Mouse (Mus musculus): Measurements from ENCODE around the gene Rasl2-9. TPM values are rescaled to one million over a fixed set of nuclear protein-coding genes. Genes with fewer than 3 reads are reported as not detected.

Gene Rasl2-9
- polyA plus RNA-seq, 1 experiment from 2014 or later, result not detected

DNA sequence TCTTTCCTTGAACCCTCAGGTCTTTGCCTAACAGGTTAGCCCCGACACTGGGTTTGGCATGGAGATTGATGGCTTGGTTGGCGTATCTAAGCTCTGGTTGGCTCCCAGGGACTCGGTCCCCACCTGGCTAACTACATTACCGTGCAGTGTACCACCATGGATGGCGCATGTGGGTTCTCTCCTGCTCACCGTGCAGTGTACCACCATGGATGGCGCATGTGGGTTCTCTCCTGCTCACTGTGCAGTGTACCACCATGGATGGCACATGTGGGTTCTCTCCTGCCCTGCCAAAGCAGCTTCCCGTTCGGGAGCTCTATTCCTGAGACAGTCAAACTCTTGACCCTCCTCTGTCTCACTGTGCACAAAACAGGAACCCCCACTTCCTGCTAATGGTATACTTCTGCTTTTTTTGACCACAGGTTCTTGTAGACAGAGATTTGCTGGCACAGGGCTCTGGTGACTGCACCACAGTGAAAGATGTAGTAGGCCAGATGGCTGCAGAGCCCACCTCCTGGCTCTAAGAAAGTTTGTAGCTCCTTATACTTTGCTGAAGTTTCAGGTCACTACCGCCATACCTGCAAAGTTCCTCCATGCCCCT, 24.6 kb downstream of the Rasl2-9 start:
- Histone ChIP-seq H3K4me1 (ENCODE audit: control insufficient read depth, insufficient read depth, low read length) (no peaks in the 10 kb centered on the region), H3K9me3 (ENCODE audit: control insufficient read depth, low read length) (no peaks in the 10 kb centered on the region), H3K27ac (ENCODE audit: low read depth, low read length) (no peak overlapping the region), H3K4me3 (ENCODE audit: low read depth, low read length) (no peak overlapping the region), H3K4me2 (ENCODE audit: low read depth) (no peak overlapping the region), H3K36me3 (ENCODE audit: control insufficient read depth, insufficient read depth, low read length) (peaks cover 11% of the 10 kb centered on the region), H3K9ac (ENCODE audit: low read length) (no peak overlapping the region), H3K27me3 (ENCODE audit: control insufficient read depth, insufficient read depth, low read length) (no peaks in the 10 kb centered on the region)
- WGBS, result 85% methylated on average over 10 of the region's 10 CpGs
- no peak for ATAC-seq (ENCODE audit: insufficient read depth, low FRiP score, low TSS enrichment)
- DNase-seq (ENCODE audit: low spot score), result no peak

DNA sequence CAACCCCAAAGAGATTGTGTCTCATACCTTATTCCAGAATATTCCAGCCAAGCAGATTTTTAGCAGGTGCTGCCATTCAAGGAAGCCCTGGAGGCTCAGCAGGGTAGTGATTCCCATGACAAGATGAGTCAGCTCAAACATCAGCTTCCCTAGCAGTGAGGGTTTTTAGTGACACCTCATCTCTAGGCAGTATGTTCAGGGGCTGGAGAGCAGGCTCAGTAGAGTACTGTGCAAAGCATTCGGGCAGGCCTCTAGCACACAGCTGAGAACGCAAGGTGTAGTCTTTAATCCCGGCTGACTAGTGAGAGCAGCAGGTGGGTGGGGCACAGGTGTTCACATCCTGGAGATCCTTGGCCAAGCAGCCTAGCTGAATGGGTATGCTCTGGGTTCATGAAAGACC, 26.0 kb downstream of the Rasl2-9 start:
- no peaks in the 10 kb centered on the region for H3K9me3 ChIP-seq (ENCODE audit: control insufficient read depth, low read length)
- 88% methylated on average over 3 of the region's 3 CpGs for WGBS
- no peak overlapping the region for H3K4me3 ChIP-seq (ENCODE audit: low read depth, low read length)
- no peaks in the 10 kb centered on the region for H3K4me1 ChIP-seq (ENCODE audit: control insufficient read depth, insufficient read depth, low read length)
- no peak overlapping the region for H3K4me2 ChIP-seq (ENCODE audit: low read depth)
- no peak for DNase-seq (ENCODE audit: low spot score)
- H3K9ac ChIP-seq (ENCODE audit: low read length), result no peak overlapping the region
- H3K27me3 ChIP-seq (ENCODE audit: control insufficient read depth, insufficient read depth, low read length), result no peaks in the 10 kb centered on the region
- H3K36me3 ChIP-seq (ENCODE audit: control insufficient read depth, insufficient read depth, low read length), result peaks cover 22% of the 10 kb centered on the region
- no peak for ATAC-seq (ENCODE audit: insufficient read depth, low FRiP score, low TSS enrichment)
- no peak overlapping the region for H3K27ac ChIP-seq (ENCODE audit: low read depth, low read length)

DNA sequence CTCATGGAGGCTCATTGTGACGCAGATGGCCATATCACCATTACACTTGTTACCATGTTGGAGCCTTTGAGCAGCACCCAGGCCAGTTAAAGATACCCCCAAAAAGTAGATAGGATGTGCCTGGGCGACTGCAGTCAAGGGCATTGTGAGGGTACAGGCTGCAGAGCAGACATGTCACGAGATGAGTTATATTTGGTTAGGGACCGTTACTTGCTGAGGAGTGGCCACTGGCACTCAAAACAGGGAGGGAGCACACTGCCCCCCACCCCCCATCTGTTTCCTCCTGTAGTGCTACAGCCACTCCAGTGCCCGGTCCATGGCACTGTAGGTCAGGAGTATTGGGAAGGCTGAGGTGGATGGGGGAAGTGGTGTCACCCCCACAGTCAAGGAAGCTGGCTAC, 27.0 kb downstream of the Rasl2-9 start:
- no peaks in the 10 kb centered on the region for H3K4me1 ChIP-seq (ENCODE audit: control insufficient read depth, insufficient read depth, low read length)
- no peak for DNase-seq (ENCODE audit: low spot score)
- no peak overlapping the region for H3K4me2 ChIP-seq (ENCODE audit: low read depth)
- 90% methylated on average over 5 of the region's 5 CpGs for WGBS
- no peaks in the 10 kb centered on the region for H3K9me3 ChIP-seq (ENCODE audit: control insufficient read depth, low read length)
- H3K36me3 ChIP-seq (ENCODE audit: control insufficient read depth, insufficient read depth, low read length), result peaks cover 28% of the 10 kb centered on the region
- no peak overlapping the region for H3K27ac ChIP-seq (ENCODE audit: low read depth, low read length)
- no peak overlapping the region for H3K4me3 ChIP-seq (ENCODE audit: low read depth, low read length)
- no peaks in the 10 kb centered on the region for H3K27me3 ChIP-seq (ENCODE audit: control insufficient read depth, insufficient read depth, low read length)
- no peak overlapping the region for H3K9ac ChIP-seq (ENCODE audit: low read length)
- ATAC-seq (ENCODE audit: insufficient read depth, low FRiP score, low TSS enrichment), result no peak

DNA sequence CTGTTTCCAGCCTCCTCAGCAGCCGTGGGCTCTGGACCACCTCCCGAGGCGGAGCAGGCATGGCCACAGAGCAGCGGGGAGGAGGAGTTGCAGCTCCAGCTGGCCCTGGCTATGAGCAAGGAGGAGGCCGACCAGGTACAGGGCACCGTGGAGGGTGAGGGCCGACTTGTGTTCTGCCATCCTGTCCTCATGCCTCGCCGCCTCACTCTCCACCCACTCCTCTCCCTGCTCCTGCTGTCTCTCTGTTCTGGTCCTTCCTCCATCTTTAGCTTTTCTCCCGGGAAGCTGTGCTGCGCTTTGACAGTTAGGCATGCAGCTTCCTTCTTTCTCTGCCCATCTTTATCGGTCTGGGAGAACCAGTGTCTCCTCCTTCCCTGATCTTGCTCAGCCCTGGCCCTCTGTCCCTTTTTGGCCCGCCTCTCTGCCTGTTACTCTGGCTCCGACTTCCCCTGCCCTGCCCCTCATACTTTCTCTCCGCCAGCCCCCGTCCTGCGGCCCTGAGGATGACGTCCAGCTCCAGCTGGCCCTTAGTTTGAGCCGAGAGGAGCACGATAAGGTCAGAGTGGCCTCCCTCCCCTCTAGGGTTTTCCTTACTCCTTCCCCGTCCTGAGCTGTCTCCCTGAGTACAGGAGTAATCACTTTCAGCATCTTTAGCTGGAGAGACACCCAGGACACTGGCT, 32.8 kb downstream of the Rasl2-9 start:
- Histone ChIP-seq H3K4me1 (ENCODE audit: control insufficient read depth, insufficient read depth, low read length) (no peaks in the 10 kb centered on the region), H3K27ac (ENCODE audit: low read depth, low read length) (no peak overlapping the region), H3K9ac (ENCODE audit: low read length) (no peak overlapping the region), H3K4me2 (ENCODE audit: low read depth) (no peak overlapping the region), H3K36me3 (ENCODE audit: control insufficient read depth, insufficient read depth, low read length) (peaks cover 26% of the 10 kb centered on the region), H3K27me3 (ENCODE audit: control insufficient read depth, insufficient read depth, low read length) (no peaks in the 10 kb centered on the region), H3K4me3 (ENCODE audit: low read depth, low read length) (no peak overlapping the region), H3K9me3 (ENCODE audit: control insufficient read depth, low read length) (0 out of 2 replicates have a peak, but pooled peaks cover 2% of the 10 kb centered on the region)
- DNase-seq (ENCODE audit: low spot score), result no peak
- 84% methylated on average over 21 of the region's 21 CpGs for WGBS
- no peak for ATAC-seq (ENCODE audit: insufficient read depth, low FRiP score, low TSS enrichment)

DNA sequence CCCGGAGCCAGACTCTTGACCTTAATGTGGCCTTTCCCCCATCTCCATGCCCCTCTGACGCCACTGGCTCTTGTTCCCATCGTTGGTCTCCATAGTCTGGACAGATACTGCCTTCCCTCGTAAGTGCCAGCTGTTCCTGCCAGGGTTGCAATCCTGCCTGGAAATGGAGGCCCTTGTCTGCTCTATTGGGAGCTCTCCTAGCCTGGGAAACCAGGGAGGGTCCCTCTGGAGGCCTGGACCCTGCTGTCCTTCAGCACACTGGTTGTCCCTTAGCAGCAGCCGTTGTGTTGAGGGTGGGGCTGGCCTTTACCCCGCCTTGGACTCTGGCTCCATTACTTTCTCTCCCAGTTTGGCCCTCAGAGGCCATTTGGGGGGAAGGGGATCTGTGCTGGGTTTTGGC, 33.4 kb downstream of the Rasl2-9 start:
- Histone ChIP-seq H3K4me3 (ENCODE audit: low read depth, low read length) (no peak overlapping the region), H3K9me3 (ENCODE audit: control insufficient read depth, low read length) (0 out of 2 replicates have a peak, but pooled peaks cover 2% of the 10 kb centered on the region), H3K9ac (ENCODE audit: low read length) (no peak overlapping the region), H3K36me3 (ENCODE audit: control insufficient read depth, insufficient read depth, low read length) (peaks cover 20% of the 10 kb centered on the region), H3K4me1 (ENCODE audit: control insufficient read depth, insufficient read depth, low read length) (no peaks in the 10 kb centered on the region), H3K27me3 (ENCODE audit: control insufficient read depth, insufficient read depth, low read length) (no peaks in the 10 kb centered on the region), H3K4me2 (ENCODE audit: low read depth) (no peak overlapping the region), H3K27ac (ENCODE audit: low read depth, low read length) (no peak overlapping the region)
- whole genome bisulfite sequencing, result 82% methylated on average over 6 of the region's 6 CpGs
- no peak for DNase-seq (ENCODE audit: low spot score)
- no peak for ATAC-seq (ENCODE audit: insufficient read depth, low FRiP score, low TSS enrichment)

DNA sequence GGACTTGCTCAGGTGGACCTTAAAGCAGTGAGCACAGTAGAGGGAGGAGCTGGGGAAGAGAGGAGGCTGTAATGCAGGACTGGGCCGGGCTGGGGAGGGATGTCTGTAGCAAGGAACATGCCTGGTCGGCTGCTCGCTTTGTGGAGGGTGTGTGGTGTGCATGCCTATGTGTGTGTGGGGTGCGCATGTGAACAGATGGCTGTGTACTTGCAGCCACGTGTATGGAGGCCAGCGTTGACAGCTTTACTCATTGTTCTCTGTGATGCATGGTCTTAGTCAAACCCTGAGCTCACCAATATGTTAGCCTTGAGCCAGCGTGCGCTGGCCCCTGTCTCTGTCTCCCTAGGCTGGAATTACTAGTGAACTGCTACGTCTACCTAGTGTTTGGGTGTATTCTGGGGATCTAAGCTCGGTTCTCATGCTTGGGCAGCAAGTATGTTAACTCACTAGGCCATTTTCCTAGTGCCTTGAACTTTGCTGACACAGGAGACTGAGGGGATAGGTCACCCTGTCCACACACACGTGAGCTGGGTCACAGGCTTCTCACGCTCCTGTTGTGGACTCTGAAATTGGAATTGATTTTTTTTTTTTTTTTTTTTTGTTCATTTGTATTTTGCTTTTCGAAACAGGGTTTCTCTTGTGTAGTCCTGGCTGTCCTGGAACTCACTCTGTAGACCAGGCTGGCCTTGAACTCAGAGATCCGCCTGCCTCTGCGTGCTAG, 34.6 kb downstream of the Rasl2-9 start:
- H3K4me3 ChIP-seq (ENCODE audit: low read depth, low read length), result no peak overlapping the region
- no peaks in the 10 kb centered on the region for H3K27me3 ChIP-seq (ENCODE audit: control insufficient read depth, insufficient read depth, low read length)
- no peaks in the 10 kb centered on the region for H3K4me1 ChIP-seq (ENCODE audit: control insufficient read depth, insufficient read depth, low read length)
- 90% methylated on average over 15 of the region's 15 CpGs for WGBS
- H3K9ac ChIP-seq (ENCODE audit: low read length), result no peak overlapping the region
- ATAC-seq (ENCODE audit: insufficient read depth, low FRiP score, low TSS enrichment), result no peak
- H3K27ac ChIP-seq (ENCODE audit: low read depth, low read length), result no peak overlapping the region
- 0 out of 2 replicates have a peak, but pooled peaks cover 2% of the 10 kb centered on the region for H3K9me3 ChIP-seq (ENCODE audit: control insufficient read depth, low read length)
- H3K36me3 ChIP-seq (ENCODE audit: control insufficient read depth, insufficient read depth, low read length), result peaks cover 19% of the 10 kb centered on the region
- DNase-seq (ENCODE audit: low spot score), result no peak
- H3K4me2 ChIP-seq (ENCODE audit: low read depth), result no peak overlapping the region

DNA sequence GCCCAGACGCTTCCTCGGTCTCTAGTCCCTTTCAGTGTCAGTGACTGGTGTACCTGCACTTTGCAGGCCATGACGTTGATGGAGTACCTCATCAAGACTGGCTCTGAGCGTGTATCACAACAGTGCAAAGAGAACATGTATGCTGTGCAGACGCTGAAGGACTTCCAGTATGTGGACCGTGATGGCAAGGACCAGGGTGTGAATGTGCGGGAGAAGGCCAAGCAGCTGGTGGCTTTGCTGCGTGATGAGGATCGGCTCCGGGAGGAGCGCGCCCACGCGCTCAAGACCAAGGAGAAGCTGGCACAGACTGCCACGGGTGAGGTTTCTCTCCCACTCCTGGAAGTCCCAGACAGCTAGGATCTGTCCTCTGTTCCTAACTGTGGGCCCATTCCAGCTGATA, 35.9 kb downstream of the Rasl2-9 start:
- Histone ChIP-seq H3K36me3 (ENCODE audit: control insufficient read depth, insufficient read depth, low read length) (peaks cover 12% of the 10 kb centered on the region), H3K4me2 (ENCODE audit: low read depth) (no peak overlapping the region), H3K4me3 (ENCODE audit: low read depth, low read length) (no peak overlapping the region), H3K27me3 (ENCODE audit: control insufficient read depth, insufficient read depth, low read length) (no peaks in the 10 kb centered on the region), H3K4me1 (ENCODE audit: control insufficient read depth, insufficient read depth, low read length) (no peaks in the 10 kb centered on the region), H3K9me3 (ENCODE audit: control insufficient read depth, low read length) (0 out of 2 replicates have a peak, but pooled peaks cover 2% of the 10 kb centered on the region), H3K27ac (ENCODE audit: low read depth, low read length) (no peak overlapping the region), H3K9ac (ENCODE audit: low read length) (no peak overlapping the region)
- WGBS, result 96% methylated on average over 15 of the region's 15 CpGs
- ATAC-seq (ENCODE audit: insufficient read depth, low FRiP score, low TSS enrichment) (no peak), DNase-seq (ENCODE audit: low spot score) (no peak)

DNA sequence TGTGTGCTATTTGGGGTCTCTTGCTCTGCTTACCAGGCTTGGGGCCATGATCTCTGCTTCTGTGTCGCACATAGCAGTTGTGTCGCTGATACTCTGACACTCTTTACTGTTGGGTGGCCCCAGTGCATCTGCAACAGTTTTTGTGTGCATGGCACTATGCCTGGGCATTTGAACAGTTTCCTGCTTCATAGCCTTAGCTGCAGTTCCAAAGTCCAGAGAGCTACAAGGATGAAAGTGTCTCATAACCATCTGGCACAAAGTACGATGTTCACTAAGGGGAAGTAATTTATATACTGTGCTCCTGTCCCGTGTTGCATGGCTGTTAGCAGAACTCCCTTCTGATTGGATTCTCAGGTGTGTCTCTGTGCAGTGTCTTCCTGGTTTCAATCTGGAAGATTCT, 37.9 kb downstream of the Rasl2-9 start:
- H3K27ac ChIP-seq (ENCODE audit: low read depth, low read length), result no peak overlapping the region
- H3K4me3 ChIP-seq (ENCODE audit: low read depth, low read length), result no peak overlapping the region
- no peak overlapping the region for H3K4me2 ChIP-seq (ENCODE audit: low read depth)
- DNase-seq (ENCODE audit: low spot score) (no peak), ATAC-seq (ENCODE audit: insufficient read depth, low FRiP score, low TSS enrichment) (no peak)
- no peak overlapping the region for H3K9ac ChIP-seq (ENCODE audit: low read length)
- 0 out of 2 replicates have a peak, but pooled peaks cover 2% of the 10 kb centered on the region for H3K9me3 ChIP-seq (ENCODE audit: control insufficient read depth, low read length)
- H3K27me3 ChIP-seq (ENCODE audit: control insufficient read depth, insufficient read depth, low read length), result no peaks in the 10 kb centered on the region
- WGBS, result 87% methylated on average over 4 of the region's 4 CpGs
- H3K4me1 ChIP-seq (ENCODE audit: control insufficient read depth, insufficient read depth, low read length), result no peaks in the 10 kb centered on the region
- H3K36me3 ChIP-seq (ENCODE audit: control insufficient read depth, insufficient read depth, low read length), result peaks cover 7% of the 10 kb centered on the region
